Mouse (Mus musculus) liver, postnatal 0 days (tissue): ENCODE results near the gene Tmem184b. TPM values are rescaled to one million over a fixed set of nuclear protein-coding genes. Genes with fewer than 3 reads are reported as not detected.

ENCODE experiments used
- ATAC-seq: fragments of 200-750 bp; cut with Nextera tagmentation; 2 replicates; pipeline ENCODE4 v1.8.0; 2017; ENCODE audit warnings: mild to moderate bottlenecking, moderate library complexity
- DNase-seq: peaks from one replicate; pipeline ENCODE4 v3.0.0-alpha.2; 2016
- H3K27ac ChIP-seq: fragments of 300-500 bp; sonication (generic); 2 replicates; pipeline ENCODE4 v1.5.1; 2014; ENCODE audit warnings: antibody characterized with exemption, moderate library complexity, mild to moderate bottlenecking, low read depth
- H3K27me3 ChIP-seq: fragments of 300-500 bp; sonication (generic); 2 replicates; pipeline ENCODE4 v1.6.1; 2014; ENCODE audit warnings: low read length, control low read depth, mixed read lengths; ENCODE audit not compliant: insufficient read depth
- H3K36me3 ChIP-seq: fragments of 300-500 bp; sonication (generic); replicated peaks from 2 replicates; pipeline ENCODE4 v1.6.1; 2014; ENCODE audit warnings: mild to moderate bottlenecking, control low read depth, low read length, moderate library complexity, mixed read lengths; ENCODE audit not compliant: insufficient read depth
- H3K4me1 ChIP-seq: fragments of 300-500 bp; sonication (generic); 2 replicates; pipeline ENCODE4 v1.6.1; 2014; ENCODE audit warnings: antibody characterized with exemption, mild to moderate bottlenecking, control low read depth; ENCODE audit not compliant: insufficient read depth
- H3K4me2 ChIP-seq: fragments of 300-500 bp; sonication (generic); 2 replicates; pipeline ENCODE4 v1.6.1; 2014; ENCODE audit warnings: low read depth, mild to moderate bottlenecking, low read length, moderate library complexity, mixed read lengths
- H3K4me3 ChIP-seq: fragments of 300-500 bp; sonication (generic); 2 replicates; pipeline ENCODE4 v1.5.1; 2014; ENCODE audit warnings: low read depth, low read length
- H3K9ac ChIP-seq: fragments of 300-500 bp; sonication (generic); replicated peaks from 2 replicates; pipeline ENCODE4 v1.6.1; 2014; ENCODE audit warnings: mild to moderate bottlenecking, moderate library complexity
- H3K9me3 ChIP-seq: fragments of 300-500 bp; sonication (generic); 2 replicates; pipeline ENCODE4 v1.6.1; 2016; ENCODE audit warnings: mild to moderate bottlenecking, control low read depth, low read length, mixed read lengths
- CTCF ChIP-seq: sonication (generic); IDR thresholded peaks from 2 replicates; pipeline ENCODE4 v1.5.1; 2016; ENCODE audit warnings: antibody characterized with exemption, low read depth
- EP300 ChIP-seq: IDR thresholded peaks from 2 replicates; pipeline ENCODE4 v1.6.1; 2016; ENCODE audit warnings: antibody characterized with exemption, low read depth, mild to moderate bottlenecking
- WGBS: fragments of 180-500 bp; shearing (Covaris S2); extraction: QIAGEN DNeasy Blood & Tissue Kit; methylation state at CpG from one replicate; pipeline ENCODE4 v1.1.7; 2014; ENCODE audit not compliant: insufficient replicate concordance; 5-methylcytosine and 5-hydroxymethylcytosine counted together
- polyA plus RNA-seq: library from polyadenylated mRNA; unstranded; fragments of >200 nt; fragmentation: Nextera tagmentation; extraction: Ambion mirVana; gene quantifications from 2 replicates; pipeline ENCODE4 v1.2.1, GENCODE M21; 2015

Gene Tmem184b
- polyA plus RNA-seq, 1 experiment from 2014 or later: 8.4 TPM

DNA sequence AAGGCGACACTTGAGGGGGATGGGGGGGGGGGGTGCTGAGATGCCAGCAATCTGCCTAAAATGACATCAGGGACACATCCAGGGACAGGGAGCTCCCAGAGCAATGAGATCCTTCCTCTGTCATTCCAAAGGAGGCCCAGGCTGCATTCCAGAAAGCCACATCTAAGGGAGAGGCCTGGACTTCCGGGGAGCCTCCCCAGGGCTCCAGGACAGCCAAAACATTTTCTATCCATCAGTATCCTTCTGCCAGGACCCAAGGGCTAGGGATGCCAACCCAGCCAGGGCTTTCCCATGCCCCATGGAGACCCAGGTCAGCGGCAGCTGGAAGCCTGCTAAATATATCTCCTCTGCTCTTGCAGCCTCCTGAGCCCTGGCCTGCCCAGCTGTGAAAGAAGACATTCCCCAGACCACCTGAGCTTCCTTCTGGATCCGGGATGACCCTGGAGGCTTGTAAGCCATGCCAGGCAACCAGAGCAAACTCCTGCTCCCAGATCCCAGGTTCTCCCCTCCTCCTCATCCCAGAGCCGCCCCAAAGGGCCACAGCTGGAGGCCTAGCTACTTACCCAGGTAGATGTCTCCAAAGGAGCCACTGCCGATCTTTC, 34.9 kb upstream of the Tmem184b start:
- Histone ChIP-seq H3K36me3 (peaks cover 4% of the 10 kb centered on the region; the same call in 1 of the 2 replicates), H3K9me3 (no peaks in the 10 kb centered on the region), H3K27me3 (no peaks in the 10 kb centered on the region), H3K4me1 (peaks cover 31% of the 10 kb centered on the region), H3K4me3 (no peak overlapping the region), H3K27ac (peak overlapping the region; percentile 6; the same call in 1 of the 2 replicates), H3K4me2 (no peak overlapping the region), H3K9ac (no peak overlapping the region)
- ATAC-seq (no peak), DNase-seq (no peak)
- 74% methylated on average over 6 of the region's 6 CpGs for WGBS
- TF ChIP-seq CTCF: no peak
- TF ChIP-seq EP300: no peak

DNA sequence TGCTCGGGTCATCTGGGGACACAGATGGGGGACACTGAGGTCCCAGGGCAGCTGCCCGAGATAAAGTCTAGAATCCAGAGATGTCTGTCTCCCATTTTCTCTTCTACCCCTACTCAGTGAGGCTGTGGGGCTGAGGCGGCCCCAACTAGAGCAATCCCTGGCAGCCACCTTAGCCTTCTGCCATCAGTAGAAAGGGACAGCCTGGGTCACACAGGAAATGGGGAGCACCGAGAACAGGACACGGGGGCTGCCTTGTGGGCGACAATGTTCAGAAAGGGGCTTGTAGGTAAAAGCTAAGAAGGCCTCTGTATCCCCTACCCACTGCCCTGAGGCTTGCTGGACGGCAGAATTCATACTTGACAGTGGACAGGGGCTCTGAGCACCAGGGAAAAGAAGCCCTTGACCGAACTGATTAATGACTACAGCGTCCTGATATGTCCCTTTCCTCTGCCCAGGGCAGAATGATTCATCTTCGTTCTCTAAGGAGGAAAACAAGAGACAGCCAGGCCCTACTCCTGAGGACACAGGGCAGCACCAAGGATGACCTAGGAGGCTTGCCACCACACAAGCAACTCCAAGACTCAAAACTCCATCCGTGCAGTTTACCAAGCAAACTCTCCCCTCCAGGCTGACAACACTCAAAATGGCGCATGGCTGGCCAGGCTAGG, 34.3 kb upstream of the Tmem184b start:
- no peak for DNase-seq
- WGBS: 70% methylated on average over 12 of the region's 12 CpGs
- ATAC-seq: no peak
- no peaks in the 10 kb centered on the region for H3K27me3 ChIP-seq
- H3K36me3 ChIP-seq: peaks cover 4% of the 10 kb centered on the region; the same call in 1 of the 2 replicates
- TF ChIP-seq CTCF (no peak), EP300 (no peak)
- no peaks in the 10 kb centered on the region for H3K9me3 ChIP-seq
- no peak overlapping the region for H3K4me2 ChIP-seq
- no peak overlapping the region for H3K27ac ChIP-seq
- no peak overlapping the region for H3K9ac ChIP-seq
- peaks cover 33% of the 10 kb centered on the region for H3K4me1 ChIP-seq
- no peak overlapping the region for H3K4me3 ChIP-seq

DNA sequence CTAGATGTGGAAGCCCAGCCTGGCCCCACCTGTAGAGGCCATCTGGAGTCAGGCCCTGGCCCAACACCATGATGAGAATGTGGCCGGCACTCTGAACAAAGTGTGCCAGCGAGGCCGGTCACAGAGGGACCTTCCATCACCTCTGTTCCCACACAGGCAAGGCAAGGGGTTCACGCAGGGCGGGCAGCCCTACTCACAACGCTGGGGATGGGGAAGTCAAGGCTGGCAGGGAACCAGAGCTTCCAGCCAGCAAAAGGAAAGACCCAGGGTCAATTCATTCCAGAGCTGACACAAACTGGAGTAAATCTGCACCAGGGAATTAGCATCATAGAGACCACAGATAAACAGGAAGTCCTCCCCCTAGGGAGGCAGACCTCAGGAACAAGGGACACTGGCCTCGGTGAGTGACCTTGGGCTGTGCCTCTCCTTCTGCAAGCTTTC, 33.1 kb upstream of the Tmem184b start:
- H3K9ac ChIP-seq: 0 out of 2 replicates have a peak overlapping the region, but pooled peaks have one; percentile 16
- H3K36me3 ChIP-seq: peaks cover 4% of the 10 kb centered on the region; the same call in 1 of the 2 replicates
- H3K27ac ChIP-seq: no peak overlapping the region
- no peak for ATAC-seq
- H3K4me1 ChIP-seq: peaks cover 37% of the 10 kb centered on the region
- H3K4me3 ChIP-seq: no peak overlapping the region
- WGBS: 55% methylated on average over 7 of the region's 7 CpGs
- H3K9me3 ChIP-seq: no peaks in the 10 kb centered on the region
- no peaks in the 10 kb centered on the region for H3K27me3 ChIP-seq
- no peak overlapping the region for H3K4me2 ChIP-seq
- no peak for DNase-seq
- TF ChIP-seq EP300 (no peak), CTCF (no peak)

DNA sequence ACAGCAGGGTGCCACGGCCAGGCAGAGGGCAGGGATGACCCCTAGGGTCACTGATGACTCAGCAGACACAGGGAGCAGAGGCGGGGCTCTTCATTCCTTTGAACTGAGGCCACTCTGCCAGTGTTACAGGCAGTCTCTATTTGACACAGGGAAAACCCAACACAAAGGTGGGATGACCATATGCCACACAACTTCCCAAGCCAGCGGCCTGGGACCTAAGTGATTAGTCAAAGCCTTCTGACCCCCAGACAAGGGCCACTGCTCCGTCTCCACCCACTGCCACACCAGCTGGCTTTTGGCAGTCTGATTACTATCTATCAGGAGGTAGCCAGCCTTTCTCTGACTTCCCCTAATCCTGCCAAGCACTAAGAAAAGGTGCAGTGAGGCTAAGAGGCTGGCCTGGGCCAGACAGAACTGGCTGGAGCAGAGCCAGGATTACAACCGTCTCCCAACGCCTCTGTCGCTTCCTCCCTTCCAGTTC, 31.9 kb upstream of the Tmem184b start:
- Histone ChIP-seq H3K27me3 (no peaks in the 10 kb centered on the region), H3K36me3 (peaks cover 4% of the 10 kb centered on the region; the same call in 1 of the 2 replicates), H3K27ac (peak overlapping the region; percentile 29; the same call in 1 of the 2 replicates), H3K9ac (0 out of 2 replicates have a peak overlapping the region, but pooled peaks have one; percentile 26), H3K4me2 (no peak overlapping the region), H3K4me3 (no peak overlapping the region), H3K9me3 (no peaks in the 10 kb centered on the region), H3K4me1 (peaks cover 31% of the 10 kb centered on the region)
- DNase-seq (no peak), ATAC-seq (peak; percentile 62)
- TF ChIP-seq EP300: no peak
- no peak for TF ChIP-seq CTCF
- 20% methylated on average over 7 of the region's 7 CpGs for WGBS

DNA sequence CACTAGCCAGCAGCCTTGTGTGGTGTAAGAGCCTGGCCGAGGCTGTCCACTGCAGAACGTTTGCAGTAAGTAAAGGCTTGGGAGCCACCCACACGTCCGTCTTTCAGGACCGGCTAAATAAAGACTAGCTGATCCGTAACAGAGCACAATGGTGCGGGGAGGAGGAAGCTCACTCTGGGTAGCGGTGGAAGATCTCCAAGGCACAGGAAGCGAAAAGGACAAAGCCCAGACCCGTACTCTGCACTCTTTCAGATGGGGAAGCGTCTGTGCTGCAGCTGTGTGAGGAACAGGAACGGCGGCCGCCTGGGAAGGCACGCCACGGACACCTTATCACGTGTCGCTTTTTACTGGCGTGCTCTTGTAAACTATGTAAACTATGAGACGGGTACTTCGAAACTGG, 29.5 kb upstream of the Tmem184b start:
- Histone ChIP-seq H3K36me3 (peaks cover 11% of the 10 kb centered on the region), H3K9ac (peak overlapping the region; percentile 38; the same call in 1 of the 2 replicates), H3K4me1 (peaks cover 31% of the 10 kb centered on the region), H3K9me3 (no peaks in the 10 kb centered on the region), H3K4me2 (peak overlapping the region; percentile 51), H3K27ac (peak overlapping the region; percentile 63), H3K4me3 (no peak overlapping the region), H3K27me3 (no peaks in the 10 kb centered on the region)
- DNase-seq (peak; percentile 45), ATAC-seq (peak; percentile 31)
- TF ChIP-seq CTCF (no peak), EP300 (no peak)
- WGBS: 25% methylated on average over 21 of the region's 21 CpGs

DNA sequence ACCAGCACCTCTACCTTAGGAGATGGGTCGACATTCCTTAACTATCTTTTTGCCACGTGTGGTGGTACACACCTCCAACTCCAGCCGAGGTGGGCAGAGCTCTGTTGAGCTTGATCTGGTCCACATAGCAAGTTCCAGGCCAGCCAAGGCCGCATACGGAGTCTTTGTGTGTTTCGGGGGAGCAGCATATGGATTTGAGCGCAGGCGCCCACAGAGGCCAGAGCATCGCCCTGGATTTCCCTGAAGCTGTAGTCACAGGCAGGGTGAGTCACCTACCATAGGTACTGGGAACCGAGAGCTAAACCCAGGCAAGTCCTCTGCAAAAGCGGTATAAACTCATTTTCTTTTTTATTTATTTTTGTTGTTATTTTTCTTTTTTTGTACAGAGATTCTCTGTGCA, 29.0 kb upstream of the Tmem184b start:
- peaks cover 31% of the 10 kb centered on the region for H3K4me1 ChIP-seq
- no peak overlapping the region; the same call in 1 of the 2 replicates for H3K9ac ChIP-seq
- H3K36me3 ChIP-seq: peaks cover 12% of the 10 kb centered on the region
- H3K4me3 ChIP-seq: no peak overlapping the region
- WGBS: 57% methylated on average over 11 of the region's 11 CpGs
- peak overlapping the region; percentile 51; the same call in 1 of the 2 replicates for H3K4me2 ChIP-seq
- H3K27ac ChIP-seq: peak overlapping the region; percentile 63
- H3K27me3 ChIP-seq: no peaks in the 10 kb centered on the region
- no peak for DNase-seq
- no peak for ATAC-seq
- no peaks in the 10 kb centered on the region for H3K9me3 ChIP-seq
- TF ChIP-seq CTCF (no peak), EP300 (no peak)
